Comparison of ENCODE assay signal across 8 mouse cellular contexts in genomic region chr3:36000275-36001239, GRCm38 (mm10). TPM values are rescaled to one million over a fixed set of nuclear protein-coding genes. Genes with fewer than 3 reads are reported as not detected.
A peak's percentile ranks its signal among the peaks of the same experiment; 100 is the strongest.
DNase-seq lines count a peak whose midpoint lies in the region; ATAC-seq lines count a peak whose summit lies in the region.

Gene Mccc1 (minus strand): TSS chr3:36000678.

- H3K27me3 ChIP-seq in heart, embryonic 10.5 days (ENCODE audit: insufficient read depth, poor library complexity, severe bottlenecking) = no peaks in the 10 kb centered on the region
- H3K27me3 ChIP-seq in kidney, embryonic 15.5 days = no peaks in the 10 kb centered on the region

- no peaks in the 10 kb centered on the region for H3K36me3 ChIP-seq in heart, embryonic 10.5 days
- peaks cover 6% of the 10 kb centered on the region; the same call in 1 of the 2 replicates for H3K36me3 ChIP-seq in kidney, embryonic 15.5 days

- no peaks in the 10 kb centered on the region for H3K9me3 ChIP-seq in heart, embryonic 10.5 days
- no peaks in the 10 kb centered on the region for H3K9me3 ChIP-seq in kidney, embryonic 15.5 days (replicated peaks)

- H3K4me2 ChIP-seq in kidney, embryonic 15.5 days = peak within 1 kb of the TSS; percentile 72

- peak within 1 kb of the TSS; percentile 61 for H3K9ac ChIP-seq in kidney, embryonic 15.5 days

- peak within 1 kb of the TSS; percentile 92 for H3K27ac ChIP-seq in heart, embryonic 10.5 days
- peak within 1 kb of the TSS; percentile 95 for H3K27ac ChIP-seq in kidney, embryonic 15.5 days

- peaks cover 2% of the 10 kb centered on the region; the same call in 1 of the 2 replicates for H3K4me1 ChIP-seq in heart, embryonic 10.5 days
- H3K4me1 ChIP-seq in kidney, embryonic 15.5 days = 0 out of 2 replicates have a peak, but pooled peaks cover 2% of the 10 kb centered on the region

- peak within 1 kb of the TSS; percentile 74 for H3K4me3 ChIP-seq in heart, embryonic 10.5 days
- peak within 1 kb of the TSS; percentile 81 for H3K4me3 ChIP-seq in kidney, embryonic 15.5 days (replicated peaks)

- ATAC-seq in erythroblast, adult 5-6 weeks (replicated peaks; ENCODE audit: low FRiP score, poor library complexity, severe bottlenecking) = peak; percentile 99
- ATAC-seq in kidney, embryonic 15.5 days (replicated peaks; ENCODE audit: low FRiP score) = peak; percentile 99
- peak; percentile 99 for ATAC-seq in monocyte, adult 5-6 weeks (replicated peaks; ENCODE audit: insufficient number of reproducible peaks, low FRiP score, low TSS enrichment, poor library complexity, severe bottlenecking)

- 6% methylated on average over 39 of the region's 39 CpGs for WGBS in heart, embryonic 10.5 days
- 3% methylated on average over 39 of the region's 39 CpGs for WGBS in kidney, embryonic 15.5 days

- DNase-seq in B cell, adult 2 months = peak; percentile 89 to 90
- peak; percentile 100 for DNase-seq in brain, adult 2 months (ENCODE audit: low read depth, low spot score)
- peak; percentile 97 for DNase-seq in heart, embryonic 10.5 days (ENCODE audit: low spot score)
- DNase-seq in liver = peak; percentile 91
- peak; percentile 87 to 92 for DNase-seq in spleen, postnatal 4 days (ENCODE audit: low spot score in 2 of 2)

RNA-seq across cellular contexts. Expression of gene Mccc1, which starts in this region (rescaled TPM):
- 2.1 and 11.3 TPM in 2 replicates for total RNA-seq in erythroblast, adult 5-6 weeks (2015; ENCODE audit: low replicate concordance)
- total RNA-seq in erythroblast, adult 5-6 weeks (2017; ENCODE audit: low replicate concordance) = 2.1 and 7.3 TPM in 2 replicates
- 45.5 and 48.9 TPM in 2 replicates for polyA plus RNA-seq in heart, embryonic 10.5 days (2016; fragmentation: Nextera tagmentation; extraction: Ambion mirVana)
- 50.4 and 56.8 TPM in 2 replicates for polyA plus RNA-seq in kidney, embryonic 15.5 days (2015; fragmentation: Nextera tagmentation; extraction: Ambion mirVana)
- total RNA-seq in monocyte, adult 5-6 weeks (2017) = 1.2 to 13.1 TPM (median 11.5 TPM) in 3 replicates

Comparison
In these comparisons a context has a peak if more than half of its experiments do, and no peak if none do; other contexts are left out.
1. Peak in every context shown above with its lines: DNase-seq, ATAC-seq, H3K4me3 ChIP-seq and H3K27ac ChIP-seq.